Mouse (Mus musculus): ENCODE measurements around the gene Ppp3ca.

The Ppp3ca gene

DNA sequence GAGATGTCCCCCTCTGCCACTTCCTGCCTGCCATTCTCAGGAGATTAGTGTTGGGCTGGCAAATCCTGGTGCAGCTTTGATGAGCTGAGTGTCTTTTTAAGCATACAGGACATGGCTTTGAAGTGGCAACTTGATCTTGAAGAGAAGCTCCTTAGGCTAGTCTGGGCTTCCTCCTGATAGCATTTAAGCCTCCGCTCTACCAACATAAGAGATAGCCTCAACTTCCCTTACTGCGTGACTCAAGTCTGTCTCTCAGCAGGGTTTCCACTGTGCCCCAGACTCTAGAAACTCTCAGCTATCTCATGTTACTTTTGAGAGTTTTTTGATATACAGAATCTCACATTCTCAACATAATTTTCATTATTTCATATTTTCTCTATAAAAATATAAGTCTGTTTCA, 144.0 kb downstream of the Ppp3ca start:
- DNase-seq (ENCODE audit: low spot score), result no peak

- DNase-seq (ENCODE audit: low spot score), result no peak
These were observed 145.0 kb downstream of the Ppp3ca start for GRCm38 (mm10) chr3:136814916-136815315.

- DNase-seq (ENCODE audit: low spot score), result no peak
These were observed 146.4 kb downstream of the Ppp3ca start for GRCm38 (mm10) chr3:136816319-136816718.

GRCm38 (mm10) chr3:136818997-136819396, 149.1 kb downstream of the Ppp3ca start:
- no peak for DNase-seq (ENCODE audit: low spot score)

DNA sequence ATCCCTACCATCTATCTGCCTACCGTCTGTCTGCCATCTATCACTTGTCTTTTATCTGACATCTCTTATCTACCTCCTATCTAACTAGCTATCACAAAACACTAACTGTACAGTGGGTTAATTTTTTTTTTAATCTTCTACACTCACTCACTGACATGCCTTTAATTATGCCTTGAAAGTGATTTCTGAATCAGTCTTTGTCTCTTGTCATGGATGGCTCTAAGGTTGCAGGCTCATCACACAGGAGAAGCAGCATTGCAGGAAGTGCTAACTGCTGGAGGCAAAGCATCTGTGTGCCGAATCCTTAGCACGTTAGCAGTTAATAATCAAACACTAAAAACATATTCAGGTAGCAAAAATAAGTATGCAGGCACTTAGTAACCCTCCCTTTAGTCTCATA, 151.1 kb downstream of the Ppp3ca start:
- DNase-seq (ENCODE audit: low spot score), result no peak

- no peak for DNase-seq (ENCODE audit: low spot score)
These were observed 152.1 kb downstream of the Ppp3ca start for GRCm38 (mm10) chr3:136821993-136822392.

GRCm38 (mm10) chr3:136822431-136822830, 152.5 kb downstream of the Ppp3ca start:
- no peak for DNase-seq (ENCODE audit: low spot score)

DNA sequence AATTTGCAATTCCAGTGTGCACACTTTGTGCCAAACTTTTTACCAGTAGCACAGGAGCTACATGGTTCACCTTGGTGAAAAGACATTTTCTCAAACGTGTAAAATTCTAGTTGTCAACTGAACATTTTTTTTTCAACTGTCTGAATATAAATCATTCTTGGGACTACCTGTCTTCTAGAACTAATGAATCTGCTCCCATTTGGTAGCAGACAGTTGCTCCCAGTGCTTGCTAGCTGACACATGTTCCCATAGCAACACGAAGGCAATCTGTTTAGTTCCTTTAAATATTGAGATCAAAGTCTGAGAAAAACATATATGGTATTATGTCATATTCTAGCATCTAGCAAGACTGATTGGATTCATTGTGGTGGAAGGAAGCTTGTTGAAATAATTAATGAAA, 158.5 kb downstream of the Ppp3ca start:
- DNase-seq (ENCODE audit: low spot score), result no peak

DNA sequence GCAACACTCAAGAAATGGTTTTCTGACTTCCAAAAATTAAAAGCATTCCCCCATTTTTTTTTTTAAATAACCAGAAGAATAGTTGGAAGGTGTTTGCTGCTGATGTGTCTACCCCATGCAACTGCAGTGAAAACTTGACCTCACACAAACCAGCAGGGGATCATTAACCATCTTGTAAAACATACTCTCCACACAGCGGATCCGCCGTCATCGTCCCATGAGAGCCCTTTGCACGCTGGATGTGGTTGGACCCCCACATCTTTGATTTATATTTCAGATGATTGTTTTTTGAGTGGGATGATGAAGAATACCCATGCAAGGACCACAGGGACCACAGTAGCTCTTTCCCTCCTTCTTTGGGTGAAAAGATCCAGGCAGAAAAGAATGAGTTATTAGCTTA, 159.2 kb downstream of the Ppp3ca start:
- no peak for DNase-seq (ENCODE audit: low spot score)

DNA sequence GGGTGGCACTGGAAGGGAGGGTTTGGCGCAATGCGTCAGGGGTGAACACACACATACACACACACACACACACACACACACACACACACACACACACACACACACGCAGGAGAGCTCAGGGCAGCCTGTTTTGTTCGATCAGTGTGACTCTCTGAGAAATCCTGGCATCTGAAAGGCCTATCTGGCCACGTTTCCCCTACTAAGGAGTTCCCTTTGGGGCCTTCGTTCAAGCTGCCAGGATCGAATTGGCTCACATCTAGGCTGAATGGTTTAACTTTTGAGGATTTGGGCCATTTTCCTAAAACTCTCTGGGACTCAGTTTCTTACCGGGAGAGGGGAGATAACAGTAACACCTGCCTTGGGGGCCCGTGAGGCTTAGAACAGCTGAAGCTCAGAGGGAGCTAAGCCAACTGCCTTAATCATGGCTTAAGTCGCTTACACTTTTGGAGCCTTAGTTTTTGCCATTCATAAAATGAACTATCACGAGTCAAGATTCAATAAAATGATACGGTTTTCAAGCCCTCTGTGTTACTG, 160.8 kb downstream of the Ppp3ca start:
- DNase-seq (ENCODE audit: low spot score), result no peak

DNA sequence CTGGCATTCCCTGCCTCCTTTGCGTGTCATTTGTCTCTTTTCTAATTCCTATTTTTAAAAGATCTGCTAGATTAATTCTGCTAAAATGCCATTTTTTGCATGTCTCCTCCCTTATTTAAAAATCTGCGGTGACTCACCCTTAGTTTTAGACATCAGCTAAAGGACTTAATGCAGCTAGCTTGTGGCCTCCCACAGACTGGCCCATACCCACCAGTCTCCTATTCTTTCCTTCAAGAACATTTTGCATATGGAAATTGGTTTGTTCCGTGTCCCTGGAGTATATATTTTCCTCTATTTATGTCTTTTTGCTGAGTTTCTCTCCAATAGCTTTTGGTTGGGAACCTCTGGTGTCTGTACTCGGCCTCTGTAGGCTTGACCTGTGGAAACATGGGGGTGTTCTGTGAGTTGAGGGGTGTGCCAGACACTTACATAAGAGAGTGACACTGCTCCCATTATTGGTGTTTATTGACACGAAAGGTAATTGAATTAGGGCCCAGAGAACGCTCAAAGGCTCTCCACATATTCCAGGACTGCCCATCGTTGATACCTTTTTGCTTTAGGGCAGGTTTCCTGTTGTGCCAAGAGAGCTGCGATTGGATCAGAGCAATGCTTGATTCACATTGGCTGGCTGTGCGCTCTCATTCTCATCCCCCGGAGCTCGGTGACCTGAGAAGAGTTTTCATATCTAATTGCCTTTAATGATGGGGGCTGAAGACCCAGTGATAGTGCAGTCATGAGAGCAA, 163.2 kb downstream of the Ppp3ca start:
- DNase-seq (ENCODE audit: low spot score), result no peak

GRCm38 (mm10) chr3:136833893-136834292, 164.0 kb downstream of the Ppp3ca start:
- peak; percentile 63 for DNase-seq (ENCODE audit: low spot score)

GRCm38 (mm10) chr3:136835851-136836250, 165.9 kb downstream of the Ppp3ca start:
- DNase-seq (ENCODE audit: low spot score), result no peak

- DNase-seq (ENCODE audit: low spot score), result no peak
These were observed 166.6 kb downstream of the Ppp3ca start for GRCm38 (mm10) chr3:136836319-136837193.

- DNase-seq (ENCODE audit: low spot score), result peak; percentile 36
These were observed 167.7 kb downstream of the Ppp3ca start for GRCm38 (mm10) chr3:136837589-136837988.

GRCm38 (mm10) chr3:136841282-136841681, 171.4 kb downstream of the Ppp3ca start:
- no peak for DNase-seq (ENCODE audit: low spot score)

- DNase-seq (ENCODE audit: low spot score), result no peak
These were observed 172.5 kb downstream of the Ppp3ca start for GRCm38 (mm10) chr3:136842384-136842783.

DNA sequence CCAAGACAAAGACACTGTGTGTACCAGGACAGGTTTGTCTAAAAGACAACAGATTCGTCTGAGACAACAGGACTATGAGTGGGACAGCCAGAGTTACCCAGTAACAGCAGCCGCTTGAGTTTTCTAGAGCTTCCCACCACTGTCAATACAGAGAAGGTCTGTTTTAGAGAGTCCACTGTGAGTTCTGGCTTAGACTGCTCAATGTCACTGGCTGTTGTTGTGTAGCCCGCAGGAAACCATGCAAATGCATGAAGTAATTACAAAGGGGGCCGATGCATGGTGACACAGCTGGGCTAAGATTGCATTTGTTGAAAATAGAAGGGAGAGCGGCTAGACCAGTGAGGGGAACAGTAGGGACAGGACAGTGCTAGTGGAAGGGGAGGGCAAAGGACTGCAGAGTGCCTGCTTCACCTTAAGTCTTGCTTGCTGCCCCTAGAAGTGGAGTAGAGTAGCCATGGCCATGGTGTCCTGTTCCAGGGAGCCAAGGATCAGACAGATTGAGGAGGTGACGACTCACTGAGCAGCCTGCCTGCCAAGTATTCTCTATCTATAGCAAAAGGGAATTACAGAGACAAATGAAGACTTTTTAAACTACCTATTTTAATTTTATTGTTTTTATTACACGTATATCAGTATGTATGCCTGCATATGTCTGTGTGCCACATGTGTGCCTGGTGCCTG, 174.0 kb downstream of the Ppp3ca start:
- no peak for DNase-seq (ENCODE audit: low spot score)

- no peak for DNase-seq (ENCODE audit: low spot score)
These were observed 179.1 kb downstream of the Ppp3ca start for GRCm38 (mm10) chr3:136849035-136849434.

DNA sequence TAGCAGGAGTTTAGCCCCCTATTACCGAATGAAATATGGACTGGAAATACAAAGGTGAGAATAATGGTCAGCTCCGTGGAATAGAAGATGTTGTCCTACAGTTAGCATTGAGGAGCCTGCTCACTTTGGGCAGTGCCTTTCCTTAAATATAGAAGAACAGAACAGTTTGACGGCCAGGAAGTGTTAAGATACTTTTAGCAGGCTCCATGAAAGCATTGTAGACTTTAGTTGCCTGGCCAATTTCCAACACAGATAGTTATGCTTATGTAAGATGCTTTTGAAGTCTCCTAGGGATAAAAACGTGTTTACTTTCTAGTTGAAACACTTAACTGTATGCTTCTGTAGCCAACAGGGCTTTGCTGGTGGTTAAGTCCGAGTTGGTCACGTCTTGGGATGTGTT, 183.0 kb downstream of the Ppp3ca start:
- no peak for DNase-seq (ENCODE audit: low spot score)

- DNase-seq (ENCODE audit: low spot score), result no peak
These were observed 183.7 kb downstream of the Ppp3ca start for GRCm38 (mm10) chr3:136853596-136853995.

DNA sequence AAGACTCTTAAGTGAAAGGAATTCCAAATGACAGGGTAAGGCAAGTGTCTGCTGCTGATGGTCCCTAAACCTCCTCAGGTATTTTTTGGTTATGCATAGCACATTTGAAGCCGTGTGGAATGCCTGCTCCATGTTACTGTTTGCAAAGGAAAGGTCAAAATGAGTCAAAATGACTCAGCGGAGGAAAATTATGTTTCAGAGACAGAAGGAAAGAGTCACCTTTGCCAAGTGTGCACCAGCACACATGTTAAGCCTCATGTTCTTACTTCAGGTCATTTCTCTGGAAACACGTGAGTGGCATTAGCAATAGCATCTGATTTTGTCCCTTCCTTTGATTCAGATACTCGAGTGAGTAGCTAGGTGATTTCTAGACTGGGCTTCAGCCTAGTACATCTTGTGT, 186.1 kb downstream of the Ppp3ca start:
- no peak for DNase-seq (ENCODE audit: low spot score)
